Mouse (Mus musculus) ES-Bruce4 (cell line): ENCODE data around the gene Cdc27.

Experiments used
- CTCF ChIP-seq: IDR thresholded peaks from one replicate; pipeline ENCODE4 v1.8.1; 2011; ENCODE audit warnings: low read depth, low read length
- EP300 ChIP-seq: IDR thresholded peaks from 2 replicates; pipeline ENCODE4 v1.6.1; 2011; ENCODE audit warnings: low read depth, low read length; ENCODE audit not compliant: insufficient read depth
- POLR2A ChIP-seq: IDR thresholded peaks from one replicate; pipeline ENCODE4 v1.8.1; 2011; ENCODE audit warnings: low read length; ENCODE audit not compliant: insufficient read depth

- TF ChIP-seq POLR2A (no peak), CTCF (no peak), EP300 (no peak)
Observed at GRCm38 (mm10) chr11:104588513-104588912, 38.1 kb upstream of the Cdc27 start.
